Mouse (Mus musculus): ENCODE data around the gene Kctd18. TPM values are rescaled to one million over a fixed set of nuclear protein-coding genes. Genes with fewer than 3 reads are reported as not detected.

Gene Kctd18
- polyA plus RNA-seq, 1 experiment: 1.5 TPM

- 65% methylated on average over 3 of the region's 3 CpGs for WGBS
- TF ChIP-seq POLR2A (IDR thresholded peaks at IDR 0.05; ENCODE audit: low read depth, low read length) (no peak), CTCF (IDR thresholded peaks at IDR 0.05; ENCODE audit: extremely low read depth, insufficient read length, insufficient replicate concordance, low read depth, low read length) (no peak)
- Histone ChIP-seq H3K4me3 (ENCODE audit: low read depth, low read length) (no peak overlapping the region), H3K4me1 (ENCODE audit: control insufficient read depth, insufficient read depth, insufficient read length, low read length) (no peaks in the 10 kb centered on the region), H3K27ac (ENCODE audit: insufficient read depth, low read depth, low read length) (no peak overlapping the region), H3K27me3 (ENCODE audit: control insufficient read depth, insufficient read depth, low read length) (peaks cover 9% of the 10 kb centered on the region; the same call in 1 of the 2 replicates), H3K36me3 (ENCODE audit: control insufficient read depth, insufficient read depth, low read length) (peaks cover 2% of the 10 kb centered on the region; the same call in 1 of the 2 replicates)
These were observed 112.8 kb downstream of the Kctd18 start for GRCm38 (mm10) chr1:57905912-57906311.

Other genes starting within 250 kb of the Kctd18 start
- 2.0 and 4.0 TPM in 2 replicates for gene Spats2l, start 244.8 kb downstream of the Kctd18 start, polyA plus RNA-seq (2012; rRNA removed)
- 0.17 and 0.37 TPM in 2 replicates for gene Sgo2a, start 23.0 kb downstream of the Kctd18 start, polyA plus RNA-seq (2012; rRNA removed)
- 0.19 and 0.32 TPM in 2 replicates for gene Aox1, start 11.0 kb upstream of the Kctd18 start, polyA plus RNA-seq (2012; rRNA removed)
- 0.03 TPM in 1 of 2 replicates, not detected in the other for gene Aox3, start 94.2 kb upstream of the Kctd18 start, polyA plus RNA-seq (2012; rRNA removed)
- gene Aox4, start 191.4 kb upstream of the Kctd18 start, polyA plus RNA-seq (2012; rRNA removed): 0.03 TPM in 1 of 2 replicates, not detected in the other

Measured in small intestine, adult 2 months (tissue).